Mouse (Mus musculus) stomach, embryonic 15.5 days (tissue): ENCODE measurements around the gene Wdr35. TPM values are rescaled to one million over a fixed set of nuclear protein-coding genes. Genes with fewer than 3 reads are reported as not detected.
A peak's percentile ranks its signal among the peaks of the same experiment; 100 is the strongest.
"Not testable (repeated sequence)": the region's sequence is repeated elsewhere in the genome, so short reads cannot be mapped to it uniquely, and the experiment has no call there.

Experiments used
- ATAC-seq: fragments of 200-750 bp; cut with Nextera tagmentation; 2 replicates; pipeline ENCODE4 v1.8.0; 2017; ENCODE audit warnings: low read depth, moderate number of reproducible peaks, moderate TSS enrichment; ENCODE audit not compliant: insufficient read depth, low FRiP score
- H3K27ac ChIP-seq: fragments of 300-500 bp; sonication (generic); 2 replicates; pipeline ENCODE4 v1.5.1; 2015; ENCODE audit warnings: mild to moderate bottlenecking, inconsistent platforms
- H3K27me3 ChIP-seq: fragments of 300-500 bp; sonication (generic); replicated peaks from 2 replicates; pipeline ENCODE4 v1.6.1; 2015; ENCODE audit warnings: inconsistent platforms
- H3K36me3 ChIP-seq: fragments of 300-500 bp; sonication (generic); 2 replicates; pipeline ENCODE4 v1.6.1; 2015; ENCODE audit warnings: inconsistent platforms
- H3K4me1 ChIP-seq: fragments of 300-500 bp; sonication (generic); 2 replicates; pipeline ENCODE4 v1.6.1; 2015; ENCODE audit warnings: inconsistent platforms
- H3K4me2 ChIP-seq: fragments of 300-500 bp; sonication (generic); 2 replicates; pipeline ENCODE4 v1.6.1; 2015; ENCODE audit warnings: mild to moderate bottlenecking, inconsistent platforms
- H3K4me3 ChIP-seq: fragments of 300-500 bp; sonication (generic); replicated peaks from 2 replicates; pipeline ENCODE4 v1.5.1; 2015; ENCODE audit warnings: inconsistent platforms
- H3K9ac ChIP-seq: fragments of 300-500 bp; sonication (generic); 2 replicates; pipeline ENCODE4 v1.6.1; 2015; ENCODE audit warnings: inconsistent platforms
- H3K9me3 ChIP-seq: fragments of 300-500 bp; sonication (generic); 2 replicates; pipeline ENCODE4 v1.6.1; 2016; ENCODE audit warnings: inconsistent platforms
- WGBS: fragments of 180-500 bp; shearing (Covaris S2); methylation state at CpG from one replicate; pipeline ENCODE4 v1.1.7; 2015; 5-methylcytosine and 5-hydroxymethylcytosine counted together
- polyA plus RNA-seq: library from polyadenylated mRNA; unstranded; fragments of >200 nt; fragmentation: Nextera tagmentation; extraction: Ambion mirVana; gene quantifications from 2 replicates; pipeline ENCODE4 v1.2.1, GENCODE M21; 2015

The Wdr35 gene
- polyA plus RNA-seq = 12.5 and 13.2 TPM in 2 replicates

DNA sequence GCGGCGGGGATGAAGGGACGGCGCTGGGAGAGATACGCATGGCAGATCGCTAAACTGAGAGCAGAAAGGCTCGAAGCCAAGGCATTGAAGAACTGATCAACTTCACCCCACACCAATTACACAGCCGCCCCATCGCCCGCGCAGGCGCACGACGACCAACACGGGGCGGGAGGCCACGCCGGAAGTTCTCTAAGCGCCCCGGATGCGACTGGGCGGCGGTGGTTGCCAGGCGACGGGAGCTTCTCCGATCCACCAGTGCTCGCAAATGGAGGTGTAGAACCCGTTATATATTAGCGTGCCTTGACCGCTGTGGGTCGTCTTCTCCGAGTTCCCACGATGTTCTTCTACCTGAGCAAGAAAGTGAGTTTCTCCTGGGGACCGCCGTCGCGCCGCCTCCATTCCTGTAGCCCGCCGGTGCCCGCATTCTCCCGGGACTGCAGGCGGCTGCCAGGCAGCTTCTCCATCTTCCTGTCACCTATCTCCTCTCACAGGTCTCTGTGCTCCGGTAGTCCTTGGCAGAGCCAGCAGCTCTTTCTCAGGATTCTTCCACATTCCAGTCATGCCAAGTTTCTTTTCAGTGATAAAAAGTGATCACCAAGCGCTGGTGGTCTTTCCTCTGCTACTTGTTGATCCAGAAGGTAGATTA lies at the start of gene Wdr35:
Wdr35 (plus strand) TSS at position 73 of the 646 bp plus-strand sequence.
- Histone ChIP-seq H3K4me3 (peak within 1 kb of the TSS; percentile 71), H3K27ac (0 out of 2 replicates have a peak within 1 kb of the TSS, but pooled peaks have one; percentile 54), H3K4me1 (no peaks in the 10 kb centered on the region), H3K36me3 (no peaks in the 10 kb centered on the region), H3K9me3 (no peaks in the 10 kb centered on the region), H3K27me3 (no peaks in the 10 kb centered on the region), H3K9ac (peak within 1 kb of the TSS; percentile 37), H3K4me2 (peak within 1 kb of the TSS; percentile 86)
- under 1% methylated on average over 45 of the region's 45 CpGs for WGBS
- peak; percentile 80 for ATAC-seq

DNA sequence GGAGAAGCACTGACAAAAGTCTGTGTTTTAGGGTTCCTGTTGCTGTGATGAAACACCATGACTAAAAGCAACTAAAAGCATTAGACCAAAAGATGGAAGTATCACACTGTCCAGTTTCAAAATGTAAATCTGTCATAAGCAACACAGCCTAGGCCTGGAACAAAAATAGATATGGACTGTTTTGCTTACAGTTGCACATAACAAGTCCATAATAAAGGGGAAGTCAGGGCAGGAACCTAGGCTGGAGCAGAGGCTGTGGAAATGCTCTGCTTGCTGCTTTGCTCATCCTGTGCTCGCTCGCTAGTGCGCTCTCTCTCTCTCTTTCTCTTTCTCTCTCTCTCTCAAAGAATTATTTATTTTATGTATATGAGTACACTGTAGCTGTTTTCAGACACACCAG lies 46.0 kb upstream of the Wdr35 start:
- H3K36me3 ChIP-seq = no peaks in the 10 kb centered on the region
- peaks cover 6% of the 10 kb centered on the region; the same call in 1 of the 2 replicates for H3K4me1 ChIP-seq
- no peak overlapping the region for H3K4me2 ChIP-seq
- H3K9me3 ChIP-seq = no peaks in the 10 kb centered on the region
- no peaks in the 10 kb centered on the region for H3K27me3 ChIP-seq
- ATAC-seq = no peak
- H3K9ac ChIP-seq = no peak overlapping the region
- no peak overlapping the region for H3K4me3 ChIP-seq
- 96% methylated on average over 3 of the region's 3 CpGs for WGBS
- H3K27ac ChIP-seq = no peak overlapping the region

DNA sequence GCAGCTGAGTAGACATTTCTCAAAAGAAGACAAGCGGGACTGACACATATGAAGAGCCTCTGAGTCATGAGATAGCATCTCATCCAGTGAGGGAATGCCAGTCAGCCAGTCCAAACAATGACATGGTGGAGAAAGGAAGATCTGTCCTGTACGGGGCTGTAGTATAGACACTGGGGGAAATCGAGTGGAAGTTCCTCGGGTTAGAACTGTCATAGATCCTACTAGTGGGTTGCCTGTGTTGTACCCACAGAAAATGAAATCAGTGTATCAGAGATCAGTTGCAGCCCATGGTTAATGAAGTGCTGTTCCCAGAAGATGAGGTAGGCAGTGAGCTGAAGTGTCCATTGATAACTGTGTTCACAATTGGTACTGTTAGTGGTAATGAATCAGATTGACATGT lies 44.9 kb upstream of the Wdr35 start:
- Histone ChIP-seq H3K9me3 (no peaks in the 10 kb centered on the region), H3K4me1 (peaks cover 6% of the 10 kb centered on the region; the same call in 1 of the 2 replicates), H3K9ac (no peak overlapping the region), H3K27ac (no peak overlapping the region), H3K36me3 (peaks cover 4% of the 10 kb centered on the region; the same call in 1 of the 2 replicates), H3K27me3 (no peaks in the 10 kb centered on the region), H3K4me3 (no peak overlapping the region), H3K4me2 (no peak overlapping the region)
- no peak for ATAC-seq
- 82% methylated on average over 4 of the region's 4 CpGs for WGBS

DNA sequence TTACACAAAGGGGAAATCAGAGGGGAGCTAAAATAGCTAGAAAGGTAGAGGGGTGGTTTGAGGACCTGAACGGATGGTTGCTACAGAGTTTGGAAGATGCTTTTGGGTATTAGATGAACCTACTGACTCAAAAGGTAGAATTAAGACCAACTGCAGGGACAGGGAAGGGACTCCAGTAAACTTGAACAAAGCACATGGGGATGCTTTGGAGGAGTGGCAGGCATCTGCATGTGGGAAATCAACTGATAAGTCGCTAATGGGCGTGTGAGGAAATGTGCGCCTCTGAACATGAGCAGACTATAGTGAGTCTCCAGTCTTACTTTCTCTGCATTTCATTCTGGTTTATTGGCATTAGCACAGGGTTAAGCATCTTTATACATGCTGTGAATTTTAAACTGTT lies 42.6 kb upstream of the Wdr35 start:
- Histone ChIP-seq H3K4me2 (no peak overlapping the region), H3K4me1 (peaks cover 6% of the 10 kb centered on the region; the same call in 1 of the 2 replicates), H3K36me3 (peaks cover 23% of the 10 kb centered on the region; the same call in 1 of the 2 replicates), H3K27me3 (no peaks in the 10 kb centered on the region), H3K9ac (no peak overlapping the region), H3K4me3 (no peak overlapping the region), H3K9me3 (no peaks in the 10 kb centered on the region), H3K27ac (no peak overlapping the region)
- WGBS = 75% methylated on average over 4 of the region's 4 CpGs
- no peak for ATAC-seq

DNA sequence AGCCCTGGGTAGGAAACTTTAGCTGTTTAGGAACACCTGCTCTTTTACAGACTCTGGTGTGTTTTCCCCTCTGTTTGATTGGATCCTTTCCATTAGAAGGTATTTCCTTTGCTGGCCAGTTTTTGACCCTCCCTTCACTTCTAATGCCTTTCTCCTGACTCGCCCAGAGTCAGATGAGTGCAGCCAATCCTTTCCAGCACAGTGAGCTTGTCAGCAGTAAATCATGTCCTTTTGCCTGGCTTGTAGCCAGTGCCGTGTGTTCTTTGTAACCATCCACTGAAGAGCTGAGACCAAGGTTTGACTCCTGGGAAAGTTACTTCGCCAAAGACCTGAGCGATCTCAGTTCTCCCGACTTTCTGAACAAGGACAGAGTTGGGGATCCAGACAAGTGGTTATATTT lies 38.3 kb upstream of the Wdr35 start:
- Histone ChIP-seq H3K27ac (no peak overlapping the region), H3K4me2 (no peak overlapping the region), H3K9ac (no peak overlapping the region), H3K9me3 (no peaks in the 10 kb centered on the region), H3K36me3 (peaks cover 44% of the 10 kb centered on the region), H3K4me1 (no peaks in the 10 kb centered on the region), H3K4me3 (no peak overlapping the region), H3K27me3 (no peaks in the 10 kb centered on the region)
- WGBS = 57% methylated on average over 5 of the region's 5 CpGs
- no peak; the same call in 1 of the 2 replicates for ATAC-seq

DNA sequence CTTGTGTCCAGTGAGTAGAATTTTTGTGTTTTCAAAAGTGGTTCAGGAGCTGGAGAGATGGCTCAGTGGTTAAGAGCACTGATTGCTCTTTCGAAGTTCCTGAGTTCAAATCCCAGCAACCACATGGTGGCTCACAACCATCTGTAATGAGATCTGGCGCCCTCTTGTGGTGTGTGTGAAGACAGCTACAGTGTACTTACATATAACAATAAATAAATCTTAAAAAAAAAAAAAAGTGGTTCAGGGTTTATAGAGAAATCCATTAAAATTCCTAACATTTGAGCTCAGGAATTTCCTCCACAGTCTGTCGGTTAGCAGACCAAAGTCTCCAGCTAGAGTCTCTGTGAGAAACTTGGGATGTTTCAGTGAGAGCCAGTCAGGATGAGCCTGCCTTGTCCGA lies 37.5 kb upstream of the Wdr35 start:
- H3K4me2 ChIP-seq, ATAC-seq, H3K9me3 ChIP-seq, H3K27me3 ChIP-seq, H3K27ac ChIP-seq, H3K4me1 ChIP-seq, H3K4me3 ChIP-seq, H3K9ac ChIP-seq: not testable (repeated sequence)
- WGBS = 56% methylated on average over 4 of the region's 4 CpGs
- peaks cover 44% of the 10 kb centered on the region for H3K36me3 ChIP-seq

DNA sequence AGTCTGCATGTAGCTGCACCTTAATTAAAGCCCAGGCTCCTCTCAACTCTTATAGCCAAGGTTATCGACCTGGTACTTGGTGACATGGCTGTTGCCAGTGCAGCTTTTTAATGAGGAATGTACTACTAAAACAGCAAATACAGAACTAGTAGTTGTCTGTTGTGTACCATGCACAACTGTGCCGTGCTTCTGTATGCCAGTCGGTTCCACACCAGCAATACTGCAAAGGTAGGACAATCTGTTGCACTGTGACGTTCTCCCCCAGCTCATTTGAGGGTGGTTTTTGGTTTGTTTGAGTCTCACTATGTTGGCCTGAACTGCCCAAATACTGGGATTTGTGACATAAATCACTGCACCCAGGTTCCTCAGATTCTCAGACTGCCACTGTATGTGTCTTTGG lies 34.2 kb upstream of the Wdr35 start:
- no peak for ATAC-seq
- Histone ChIP-seq H3K27ac (no peak overlapping the region), H3K4me3 (no peak overlapping the region), H3K9me3 (no peaks in the 10 kb centered on the region), H3K27me3 (no peaks in the 10 kb centered on the region), H3K36me3 (peaks cover 37% of the 10 kb centered on the region), H3K9ac (no peak overlapping the region), H3K4me1 (no peaks in the 10 kb centered on the region), H3K4me2 (no peak overlapping the region)
- WGBS = 94% methylated on average over 4 of the region's 4 CpGs

DNA sequence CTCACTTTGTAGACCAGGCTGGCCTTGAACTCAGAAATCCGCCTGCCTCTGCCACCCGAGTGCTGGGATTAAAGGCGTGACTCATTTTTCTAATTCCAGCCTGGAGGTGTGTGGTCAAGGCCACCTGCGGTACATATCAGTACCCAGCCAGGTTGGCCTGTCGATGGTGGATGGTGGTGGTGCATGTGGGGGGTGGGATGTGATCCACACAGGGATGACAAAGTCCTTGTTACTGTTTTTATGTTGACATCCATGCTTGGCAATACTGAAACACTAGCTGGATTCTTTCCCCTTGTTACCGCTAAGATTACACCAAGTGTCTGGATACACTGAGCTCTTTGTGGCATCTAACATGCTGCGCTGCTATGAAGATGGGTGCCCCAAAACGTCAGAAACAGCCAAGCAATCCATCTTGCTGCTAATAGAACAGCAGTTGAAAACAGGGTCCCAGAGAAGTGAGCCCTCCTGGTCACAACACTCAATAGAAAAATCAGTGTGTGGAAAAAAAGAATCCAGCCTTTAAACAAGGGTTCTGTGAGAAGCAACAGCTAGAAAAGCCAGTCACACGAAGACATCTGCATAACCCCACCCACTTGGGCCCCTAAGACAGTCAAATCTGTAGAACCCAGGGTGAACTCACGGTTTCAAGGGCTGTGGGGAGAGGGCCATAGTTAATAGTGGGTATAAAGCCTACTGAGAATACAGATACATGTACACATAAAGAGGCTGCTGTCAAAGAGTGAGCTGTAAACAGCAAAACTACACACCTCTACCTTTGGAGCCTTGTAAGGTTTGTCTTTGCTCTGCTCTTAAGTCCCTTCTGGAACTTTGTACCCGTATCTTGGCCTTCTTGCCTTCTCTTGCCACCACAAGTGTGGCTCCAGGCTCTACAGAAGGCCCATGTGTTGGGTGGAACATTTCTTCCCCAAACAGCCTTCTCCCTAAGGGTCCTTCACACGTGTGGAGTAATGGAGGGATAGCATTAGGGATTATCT lies 33.4 kb upstream of the Wdr35 start:
- H3K9ac ChIP-seq = no peak overlapping the region
- peaks cover 29% of the 10 kb centered on the region for H3K36me3 ChIP-seq

DNA sequence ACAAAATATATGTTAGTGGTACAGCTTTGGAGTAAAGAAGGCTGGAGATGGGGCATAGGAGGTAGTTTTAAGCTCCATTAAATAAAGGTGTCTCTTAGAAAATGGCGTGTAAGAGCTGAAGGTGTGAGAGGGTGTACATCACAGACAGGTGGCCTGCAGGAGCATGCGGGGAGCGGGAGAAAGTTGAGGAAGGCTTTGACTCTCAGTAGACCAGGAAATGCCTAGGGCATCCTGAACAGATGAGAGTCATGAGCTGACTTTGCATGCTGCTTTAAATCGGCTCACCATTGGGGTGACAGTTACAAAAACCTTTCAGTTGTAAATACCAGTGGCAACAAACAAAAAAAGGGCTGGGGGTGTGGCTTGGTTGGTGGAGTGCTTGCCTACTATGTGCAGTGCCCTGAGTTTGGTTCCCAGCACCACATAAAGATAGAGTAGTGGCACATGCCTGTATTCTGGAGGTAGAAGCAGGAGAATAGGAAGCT lies 32.5 kb upstream of the Wdr35 start:
- Histone ChIP-seq H3K9ac (no peak overlapping the region), H3K4me3 (no peak overlapping the region), H3K4me1 (no peaks in the 10 kb centered on the region), H3K9me3 (no peaks in the 10 kb centered on the region), H3K36me3 (peaks cover 20% of the 10 kb centered on the region), H3K4me2 (no peak overlapping the region), H3K27me3 (no peaks in the 10 kb centered on the region), H3K27ac (no peak overlapping the region)
- ATAC-seq = no peak
- 65% methylated on average over 4 of the region's 4 CpGs for WGBS

More for the DNA sequence above, 33.4 kb upstream of the Wdr35 start:
- Histone ChIP-seq H3K27ac (no peak overlapping the region), H3K27me3 (no peaks in the 10 kb centered on the region), H3K4me1 (no peaks in the 10 kb centered on the region), H3K4me3 (no peak overlapping the region), H3K4me2 (no peak overlapping the region), H3K9me3 (no peaks in the 10 kb centered on the region)
- no peak for ATAC-seq
- 64% methylated on average over 12 of the region's 12 CpGs for WGBS

DNA sequence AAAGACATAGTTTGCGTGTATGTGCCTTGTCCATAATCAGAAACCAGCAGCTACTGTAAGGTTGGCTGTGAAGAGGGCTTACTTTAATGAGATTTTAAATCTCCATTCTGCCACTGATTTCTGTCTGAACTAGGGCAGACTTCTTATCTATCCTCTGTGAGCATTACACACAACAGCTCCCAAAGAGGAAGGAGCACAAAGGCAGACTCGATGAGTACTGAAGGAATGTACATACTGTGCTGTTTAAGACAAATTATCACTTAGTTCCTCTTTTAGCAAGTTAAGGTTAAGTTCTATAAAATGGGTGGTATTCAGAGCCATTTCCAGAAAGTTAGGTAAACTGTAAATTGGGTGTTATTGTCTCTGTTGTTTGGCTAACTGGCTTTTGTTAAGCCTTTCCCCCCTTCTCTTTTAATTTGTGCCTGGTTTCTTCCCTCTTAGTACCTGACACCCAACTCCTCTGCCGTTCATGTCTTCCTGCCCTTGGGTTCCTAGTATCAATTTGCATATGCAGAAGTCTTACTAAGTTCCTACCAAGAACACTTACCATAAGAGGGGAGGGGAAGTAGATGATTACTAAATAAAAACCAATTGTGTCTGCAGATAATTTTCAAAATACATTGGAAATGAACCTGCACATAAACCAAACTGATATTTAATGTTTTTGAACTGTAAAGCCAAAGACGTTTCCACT lies 31.8 kb upstream of the Wdr35 start:
- H3K27ac ChIP-seq = no peak overlapping the region
- no peak overlapping the region for H3K4me2 ChIP-seq
- no peaks in the 10 kb centered on the region for H3K9me3 ChIP-seq
- H3K27me3 ChIP-seq = no peaks in the 10 kb centered on the region
- no peaks in the 10 kb centered on the region for H3K4me1 ChIP-seq
- peaks cover 15% of the 10 kb centered on the region for H3K36me3 ChIP-seq
- ATAC-seq = no peak
- WGBS = 58% methylated on average over 4 of the region's 4 CpGs
- no peak overlapping the region for H3K9ac ChIP-seq
- H3K4me3 ChIP-seq = no peak overlapping the region

DNA sequence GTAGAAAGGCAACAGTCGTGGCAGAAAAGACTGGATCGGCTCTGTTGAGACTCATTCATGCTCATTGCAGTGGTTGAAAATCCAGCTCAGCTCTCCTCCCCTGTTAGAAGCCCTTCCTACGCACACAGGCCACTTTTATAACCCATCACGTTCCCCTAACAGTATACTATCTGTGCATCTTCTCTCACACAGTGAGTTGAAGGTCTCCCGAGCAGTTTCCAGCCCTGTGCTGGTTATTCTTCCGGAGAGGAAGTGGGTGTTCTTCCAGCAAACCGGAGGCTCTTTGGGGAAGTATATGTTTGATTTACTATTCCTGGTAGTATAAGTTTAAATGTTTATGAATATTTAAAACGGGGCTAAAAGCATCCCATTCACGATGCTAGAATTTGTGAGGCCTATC lies 26.5 kb upstream of the Wdr35 start:
- Histone ChIP-seq H3K4me1 (peaks cover 8% of the 10 kb centered on the region), H3K36me3 (no peaks in the 10 kb centered on the region), H3K4me2 (peak overlapping the region; percentile 90), H3K27ac (no peak overlapping the region), H3K4me3 (peak overlapping the region; percentile 38), H3K27me3 (0 out of 2 replicates have a peak, but pooled peaks cover 3% of the 10 kb centered on the region), H3K9ac (no peak overlapping the region), H3K9me3 (no peaks in the 10 kb centered on the region)
- WGBS = 51% methylated on average over 9 of the region's 9 CpGs
- no peak for ATAC-seq
